Mouse (Mus musculus) adipose tissue, adult 10 weeks (tissue): ENCODE results near the gene Rasgrp4. TPM values are rescaled to one million over a fixed set of nuclear protein-coding genes. Genes with fewer than 3 reads are reported as not detected.

Experiments
- polyA plus RNA-seq: library from polyadenylated mRNA; stranded (reverse); fragments of 350-450 nt; fragmentation: Illumina TruSeq; extraction: RNeasy Lipid Tissue Mini Kit (QIAGEN cat#74804); gene quantifications from one replicate; pipeline ENCODE4 v1.2.3, GENCODE M21; 2014; ENCODE audit warnings: low read depth, low replicate concordance

The Rasgrp4 gene
- 5.3 TPM for polyA plus RNA-seq

GRCm38 (mm10) chr7:29134693-29135386 is at the start of gene Rasgrp4:
Gene Rasgrp4, plus strand, starts transcription at chr7:29134851.

DNA sequence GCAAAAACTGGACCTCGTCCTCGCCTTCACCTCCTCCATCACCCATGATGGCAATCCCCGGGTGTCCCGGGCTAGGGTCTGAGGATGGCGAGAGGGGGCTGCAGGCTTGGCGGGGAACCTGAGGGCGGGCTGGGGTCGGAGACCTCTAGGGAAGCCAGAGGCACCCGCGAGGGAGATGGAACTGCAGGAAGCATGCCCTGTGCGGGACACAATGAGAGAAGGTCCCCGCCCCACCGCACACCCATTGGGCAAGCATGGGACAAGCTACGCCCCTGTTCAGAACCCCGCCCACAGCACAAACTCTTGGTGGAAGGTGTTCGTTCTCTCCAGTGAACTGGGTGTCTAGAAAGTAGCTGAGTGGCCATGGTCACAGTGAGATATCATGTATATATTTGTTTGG is 9.7 kb upstream of the Rasgrp4 start, which contains the start of gene Ryr1:
TSS of gene Ryr1 (minus strand) at position 210 of the 400 bp plus-strand sequence.

DNA sequence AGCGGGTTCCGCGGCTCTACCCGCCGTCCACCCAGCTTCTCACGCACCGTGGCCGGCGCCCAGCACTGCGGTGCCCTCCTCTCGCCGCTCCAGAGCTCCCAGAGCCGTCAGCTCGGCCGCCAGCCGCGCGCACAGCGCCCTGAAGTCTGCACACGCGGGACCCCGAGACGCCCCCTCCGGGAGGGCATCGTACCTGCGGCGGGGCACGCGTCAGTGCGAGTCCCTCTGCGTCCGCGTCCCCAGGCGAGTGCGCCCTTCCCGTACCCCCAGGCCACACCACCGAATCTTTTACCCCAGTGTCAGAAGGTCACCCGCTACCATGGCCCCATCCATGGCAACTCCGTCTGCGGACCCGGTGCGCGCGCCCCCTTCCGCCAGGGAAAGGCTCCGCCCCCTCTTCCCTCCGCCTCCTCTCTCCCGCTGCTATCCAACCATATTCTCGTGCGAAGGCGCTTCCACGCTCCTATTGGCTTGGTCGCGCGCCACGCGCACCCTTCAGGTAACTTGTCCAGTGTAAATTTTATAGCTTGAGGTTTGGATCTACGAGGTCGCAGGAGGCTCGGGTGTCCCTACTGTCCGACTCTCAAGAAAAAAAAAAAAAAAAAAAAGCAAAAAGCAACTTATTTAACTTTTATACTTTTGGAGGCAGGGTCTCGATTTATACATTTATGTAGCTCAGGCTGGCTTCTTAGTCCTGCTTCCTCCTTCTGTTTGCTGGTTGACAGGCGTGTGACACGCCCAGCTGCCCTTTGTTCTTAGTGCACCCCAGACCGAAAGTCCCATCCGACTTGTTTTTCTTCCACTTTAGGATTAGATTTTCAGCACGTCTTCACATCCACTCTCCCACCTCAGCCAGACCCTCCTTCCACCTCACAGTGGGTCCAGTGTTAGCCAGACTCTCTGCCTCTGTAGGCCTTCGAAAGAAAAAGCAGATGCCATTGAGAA is 21.5 kb downstream of the Rasgrp4 start, which contains the start of gene Fam98c:
TSS of gene Fam98c (minus strand) at position 397 of the 945 bp plus-strand sequence.

DNA sequence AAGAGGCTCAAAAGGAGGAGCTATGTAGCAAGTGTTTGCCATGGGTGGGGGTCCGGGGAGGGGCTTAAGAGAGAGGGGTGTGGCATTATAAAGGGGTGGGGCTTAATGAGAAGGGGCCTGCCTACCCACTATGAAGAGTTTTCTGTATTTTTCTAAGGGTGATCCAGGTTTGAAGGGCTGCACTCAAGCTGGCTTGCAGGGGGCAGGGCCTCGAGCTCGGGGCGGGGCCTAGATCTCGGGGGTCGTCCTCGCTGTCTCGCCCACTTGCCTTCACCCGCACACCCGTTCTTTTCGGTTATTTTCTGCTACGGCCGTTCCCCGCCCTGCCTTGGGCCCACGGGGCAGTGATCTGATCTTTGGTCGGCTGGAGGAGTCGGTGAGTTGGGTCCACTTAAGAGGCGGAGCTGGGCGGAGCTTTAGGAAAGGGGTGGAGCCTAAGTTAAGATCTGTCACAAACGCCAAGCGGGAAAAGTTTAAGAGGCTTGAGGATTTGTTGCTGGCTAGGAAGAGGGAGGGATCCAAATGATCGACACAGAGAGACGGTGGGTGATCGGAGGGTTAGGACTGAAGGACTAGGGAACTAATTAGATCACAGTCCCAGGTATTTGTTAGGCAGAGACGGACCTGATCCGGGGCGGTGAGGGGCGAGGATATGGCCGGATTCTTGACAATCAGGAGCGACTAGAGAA is 35.6 kb downstream of the Rasgrp4 start, which contains the start of the genes Ggn and Spred3:
TSS of gene Ggn (plus strand) at position 145 of the 689 bp plus-strand sequence.
TSS of gene Spred3 (minus strand) at position 346 of the 689 bp plus-strand sequence.

GRCm38 (mm10) chr7:29180077-29180853 is 45.6 kb downstream of the Rasgrp4 start, which contains the start of gene Psmd8:
Gene Psmd8, minus strand, starts transcription at chr7:29180701.

Other genes starting within 250 kb of the Rasgrp4 start
- 202 TPM for gene Actn4, start 172.5 kb upstream of the Rasgrp4 start, polyA plus RNA-seq
- 266 TPM for gene Eif3k, start 153.0 kb upstream of the Rasgrp4 start, polyA plus RNA-seq
- gene Map4k1, start 152.8 kb upstream of the Rasgrp4 start, polyA plus RNA-seq, result 4.1 TPM
- gene Ryr1, start 9.7 kb upstream of the Rasgrp4 start, polyA plus RNA-seq, result 0.19 TPM
- gene Fam98c, start 21.4 kb downstream of the Rasgrp4 start, polyA plus RNA-seq, result 29.7 TPM
- 7.8 TPM for gene Ggn, start 35.4 kb downstream of the Rasgrp4 start, polyA plus RNA-seq
- gene Spred3, start 35.6 kb downstream of the Rasgrp4 start, polyA plus RNA-seq, result 4.9 TPM
- gene Psmd8, start 45.9 kb downstream of the Rasgrp4 start, polyA plus RNA-seq, result 144 TPM
- 10.8 TPM for gene Catsperg1, start 79.2 kb downstream of the Rasgrp4 start, polyA plus RNA-seq
- 4.2 TPM for gene Kcnk6, start 97.7 kb downstream of the Rasgrp4 start, polyA plus RNA-seq
- 70.2 TPM for gene Yif1b, start 103.5 kb downstream of the Rasgrp4 start, polyA plus RNA-seq
- gene 2200002D01Rik, start 113.6 kb downstream of the Rasgrp4 start, polyA plus RNA-seq, result 3.5 TPM
- gene Spint2, start 147.1 kb downstream of the Rasgrp4 start, polyA plus RNA-seq, result 454 TPM
- 12.8 TPM for gene Ppp1r14a, start 154.5 kb downstream of the Rasgrp4 start, polyA plus RNA-seq
- gene Dpf1, start 169.1 kb downstream of the Rasgrp4 start, polyA plus RNA-seq, result 2.1 TPM